Mouse (Mus musculus): ENCODE data around the gene Fgd6.
A peak's percentile ranks its signal among the peaks of the same experiment; 100 is the strongest.

Fgd6 gene

DNA sequence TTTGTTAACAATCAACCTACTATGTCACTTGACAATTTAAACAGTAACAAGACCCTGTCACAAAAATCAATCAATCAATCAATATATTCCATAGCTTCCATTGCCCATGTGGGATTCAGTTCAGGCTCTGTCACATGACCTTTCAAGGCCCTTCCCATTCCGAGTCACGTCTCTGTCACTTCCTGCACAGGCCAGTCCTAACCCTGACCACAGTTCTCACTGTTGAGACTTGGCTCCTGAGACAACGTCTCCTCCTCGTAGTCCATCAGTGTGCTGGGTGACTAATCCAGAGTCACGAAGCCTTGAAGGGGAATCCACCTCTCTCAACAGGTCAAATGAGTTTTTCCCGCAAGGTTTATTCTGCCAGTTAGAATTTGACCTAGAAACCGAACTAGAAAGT, 138.9 kb downstream of the Fgd6 start:
- DNase-seq (ENCODE audit: low spot score in 2 of 2) = peak in 1 of 2 experiments; percentile 28

DNA sequence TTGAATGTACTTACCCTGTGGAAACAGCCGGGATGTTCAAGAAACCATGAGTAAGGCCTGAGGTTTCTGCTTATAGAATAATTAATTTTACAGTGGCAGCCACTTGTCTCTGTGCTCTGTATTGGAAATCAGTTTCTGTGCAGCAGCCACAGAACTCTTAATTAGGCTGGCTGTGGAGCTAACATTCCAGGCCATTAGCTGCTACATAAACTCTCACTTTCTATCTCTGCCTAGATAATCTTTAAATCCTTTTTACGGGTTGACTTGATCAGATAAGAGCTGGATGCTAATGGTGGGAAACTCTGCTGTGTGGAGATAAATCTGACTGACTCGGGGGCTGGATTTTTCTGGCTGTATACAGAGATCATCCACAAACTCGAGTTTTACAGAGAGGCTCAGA, 147.4 kb downstream of the Fgd6 start:
- no peak for DNase-seq (ENCODE audit: low spot score in 2 of 2)
